Mouse (Mus musculus): ENCODE data around the gene Cd300e.

DNA sequence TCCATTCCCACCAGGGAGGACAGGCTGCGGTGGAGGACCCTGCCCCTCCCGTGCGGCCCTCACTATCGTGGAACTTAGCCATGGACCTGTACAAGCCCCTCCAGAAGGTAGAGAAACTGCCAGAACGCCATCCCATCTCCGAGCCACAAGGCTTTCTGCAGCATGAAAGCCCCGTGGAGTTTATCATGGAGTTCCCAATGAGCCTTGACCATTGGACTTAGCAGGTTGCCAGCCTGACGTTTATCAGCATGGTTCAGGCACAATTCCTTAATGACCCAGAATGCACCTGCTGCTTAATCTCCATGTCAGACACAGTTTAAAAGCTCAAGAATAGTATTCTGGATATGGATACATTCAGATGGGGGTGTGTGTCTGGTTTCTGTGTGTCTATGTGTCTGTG, 23.1 kb upstream of the Cd300e start:
- TF ChIP-seq CTCF (IDR thresholded peaks at IDR 0.05) (no peak), EP300 (IDR thresholded peaks at IDR 0.05; ENCODE audit: insufficient read depth, low read depth, low read length) (no peak), POLR2A (IDR thresholded peaks at IDR 0.05; ENCODE audit: insufficient read depth, low read depth, low read length) (no peak)

All from heart, adult 2 months (tissue).